Mouse (Mus musculus): ENCODE measurements around the gene Cenpl. TPM values are rescaled to one million over a fixed set of nuclear protein-coding genes. Genes with fewer than 3 reads are reported as not detected.

Cenpl gene
- total and polyA plus RNA-seq, 2 experiments = 1.5 to 9.5 TPM

DNA sequence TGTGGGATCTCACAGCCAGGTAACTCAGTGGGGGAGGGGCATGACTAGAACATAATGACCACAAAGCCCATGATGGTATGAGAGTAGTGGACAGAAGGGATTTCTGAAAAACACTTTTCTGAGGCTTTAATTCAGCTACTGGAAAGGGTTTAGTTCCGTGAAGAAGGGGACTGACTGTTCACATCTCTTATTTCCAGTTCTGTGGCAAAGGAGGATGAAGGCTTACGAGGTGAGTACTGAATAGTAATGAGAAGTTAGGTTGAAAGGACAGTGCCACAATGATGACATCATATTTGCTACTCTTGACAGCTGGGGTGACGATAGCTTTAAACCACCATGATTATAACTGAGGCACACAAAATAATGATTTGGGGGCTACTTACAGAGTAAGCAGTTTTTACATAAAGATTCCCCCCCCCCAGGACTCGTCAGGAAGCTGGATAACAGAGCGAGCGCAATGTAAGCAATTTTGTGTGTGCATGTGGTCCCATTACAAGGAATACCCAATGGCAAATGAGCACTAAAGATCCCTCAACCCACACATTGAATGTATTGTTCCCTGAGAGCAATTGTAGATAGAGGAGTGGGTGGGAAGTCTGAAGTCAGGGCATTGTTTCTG lies 34.6 kb upstream of the Cenpl start:
- 3% methylated on average over 6 of the region's 6 CpGs for WGBS
- Histone ChIP-seq H3K79me2 (ENCODE audit: control insufficient read depth, insufficient read depth, low read length) (no peaks in the 10 kb centered on the region), H3K27me3 (ENCODE audit: control insufficient read depth, insufficient read depth, low read length) (no peaks in the 10 kb centered on the region), H3K4me3 (ENCODE audit: insufficient read depth, low read depth, low read length) (peak overlapping the region; percentile 70), H3K9ac (ENCODE audit: low read depth, low read length) (peak overlapping the region; percentile 85), H3K4me1 (ENCODE audit: control insufficient read depth, insufficient read depth, low read length) (peaks cover 17% of the 10 kb centered on the region; the same call in 1 of the 2 replicates), H3K36me3 (ENCODE audit: control insufficient read depth, insufficient read depth, low read length) (peaks cover 33% of the 10 kb centered on the region), H3K27ac (replicated peaks; ENCODE audit: insufficient read depth, low read depth, low read length) (peak overlapping the region; percentile 83)
- DNase-seq (ENCODE audit: extremely low read depth, low read depth, low spot score) = peak; percentile 30
- TF ChIP-seq POLR2A (IDR thresholded peaks at IDR 0.05; ENCODE audit: extremely low read depth, insufficient read depth, low read length) (no peak), CTCF (IDR thresholded peaks at IDR 0.05; ENCODE audit: low read depth, low read length) (no peak)

DNA sequence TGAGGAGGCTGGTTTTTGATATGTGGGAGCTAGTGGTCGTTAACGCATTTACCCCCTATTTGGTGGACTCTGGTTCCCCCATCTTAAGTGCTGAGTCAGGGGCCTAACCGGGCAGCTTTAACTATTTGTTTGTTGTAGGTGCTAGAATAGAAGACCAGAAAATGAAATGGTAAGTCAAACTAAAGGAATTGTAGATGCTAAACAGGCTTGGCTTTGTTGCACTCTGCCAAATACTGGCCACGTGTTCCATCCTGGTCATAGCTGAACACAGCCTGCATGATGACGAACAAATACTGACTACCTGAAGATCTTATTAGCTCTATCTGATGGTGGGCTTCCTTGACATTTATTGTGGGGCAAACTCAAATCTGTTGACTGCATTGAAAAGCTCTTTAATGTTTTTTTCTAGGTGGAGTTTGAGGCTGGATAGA lies 34.1 kb upstream of the Cenpl start:
- Histone ChIP-seq H3K36me3 (ENCODE audit: control insufficient read depth, insufficient read depth, low read length) (peaks cover 33% of the 10 kb centered on the region), H3K79me2 (ENCODE audit: control insufficient read depth, insufficient read depth, low read length) (no peaks in the 10 kb centered on the region), H3K27me3 (ENCODE audit: control insufficient read depth, insufficient read depth, low read length) (no peaks in the 10 kb centered on the region), H3K4me3 (ENCODE audit: insufficient read depth, low read depth, low read length) (peak overlapping the region; percentile 70), H3K9ac (ENCODE audit: low read depth, low read length) (peak overlapping the region; percentile 85), H3K27ac (replicated peaks; ENCODE audit: insufficient read depth, low read depth, low read length) (peak overlapping the region; percentile 83; the same call in 1 of the 2 replicates), H3K4me1 (ENCODE audit: control insufficient read depth, insufficient read depth, low read length) (peaks cover 17% of the 10 kb centered on the region; the same call in 1 of the 2 replicates)
- no peak for TF ChIP-seq POLR2A (IDR thresholded peaks at IDR 0.05; ENCODE audit: extremely low read depth, insufficient read depth, low read length)
- no peak for TF ChIP-seq CTCF (IDR thresholded peaks at IDR 0.05; ENCODE audit: low read depth, low read length)
- DNase-seq (ENCODE audit: extremely low read depth, low read depth, low spot score) = peak; percentile 39
- 2% methylated on average over 5 of the region's 5 CpGs for WGBS

DNA sequence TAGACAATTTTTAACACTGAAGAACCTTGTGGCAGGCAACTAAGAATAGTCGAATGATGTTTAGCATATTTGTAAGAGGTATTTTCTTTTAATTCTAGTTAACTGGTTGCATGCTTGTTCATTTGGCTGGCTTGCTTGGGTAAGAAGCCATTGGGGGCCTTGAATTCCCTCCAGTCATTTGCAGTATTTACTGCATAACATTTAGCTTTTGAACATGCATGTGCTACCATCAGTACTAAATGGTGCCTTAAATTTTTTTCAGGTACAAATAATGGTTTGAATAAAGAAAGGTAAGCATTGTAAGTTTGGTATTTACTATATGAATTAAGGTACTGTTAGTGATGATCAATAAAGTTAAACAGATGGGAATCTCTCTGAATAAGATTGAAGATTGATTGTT lies 33.5 kb upstream of the Cenpl start:
- peaks cover 33% of the 10 kb centered on the region for H3K36me3 ChIP-seq (ENCODE audit: control insufficient read depth, insufficient read depth, low read length)
- peak overlapping the region; percentile 28; the same call in 1 of the 2 replicates for H3K4me3 ChIP-seq (ENCODE audit: insufficient read depth, low read depth, low read length)
- TF ChIP-seq CTCF (IDR thresholded peaks at IDR 0.05; ENCODE audit: low read depth, low read length) = no peak
- TF ChIP-seq POLR2A (IDR thresholded peaks at IDR 0.05; ENCODE audit: extremely low read depth, insufficient read depth, low read length) = no peak
- DNase-seq (ENCODE audit: extremely low read depth, low read depth, low spot score) = no peak
- H3K4me1 ChIP-seq (ENCODE audit: control insufficient read depth, insufficient read depth, low read length) = peaks cover 17% of the 10 kb centered on the region; the same call in 1 of the 2 replicates
- no peaks in the 10 kb centered on the region for H3K79me2 ChIP-seq (ENCODE audit: control insufficient read depth, insufficient read depth, low read length)
- no peak overlapping the region for H3K27ac ChIP-seq (replicated peaks; ENCODE audit: insufficient read depth, low read depth, low read length)
- no peaks in the 10 kb centered on the region for H3K27me3 ChIP-seq (ENCODE audit: control insufficient read depth, insufficient read depth, low read length)
- H3K9ac ChIP-seq (ENCODE audit: low read depth, low read length) = no peak overlapping the region
- 5% methylated on average over 1 of the region's 1 CpGs for WGBS

DNA sequence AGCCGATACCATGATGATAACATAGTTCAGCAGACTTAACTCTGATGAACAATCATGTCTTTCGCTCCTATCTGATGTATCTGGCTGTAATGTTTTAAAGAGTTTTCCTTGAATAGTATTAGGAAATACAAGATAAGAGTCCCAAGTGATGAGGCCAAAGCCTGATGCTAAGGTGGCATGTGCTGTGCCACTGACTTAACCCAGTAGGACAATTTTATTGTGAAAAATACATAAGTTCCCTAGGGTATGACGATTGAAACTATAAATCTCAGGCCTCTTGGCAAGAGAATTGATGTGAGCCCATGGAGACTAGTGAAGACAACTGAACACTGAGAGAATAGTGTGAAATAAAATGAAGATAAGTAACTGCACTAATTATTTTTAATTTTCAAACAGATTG lies 32.9 kb upstream of the Cenpl start:
- Histone ChIP-seq H3K9ac (ENCODE audit: low read depth, low read length) (no peak overlapping the region), H3K27ac (replicated peaks; ENCODE audit: insufficient read depth, low read depth, low read length) (no peak overlapping the region), H3K4me3 (ENCODE audit: insufficient read depth, low read depth, low read length) (no peak overlapping the region), H3K79me2 (ENCODE audit: control insufficient read depth, insufficient read depth, low read length) (no peaks in the 10 kb centered on the region), H3K4me1 (ENCODE audit: control insufficient read depth, insufficient read depth, low read length) (peaks cover 17% of the 10 kb centered on the region; the same call in 1 of the 2 replicates), H3K27me3 (ENCODE audit: control insufficient read depth, insufficient read depth, low read length) (no peaks in the 10 kb centered on the region), H3K36me3 (ENCODE audit: control insufficient read depth, insufficient read depth, low read length) (peaks cover 35% of the 10 kb centered on the region)
- DNase-seq (ENCODE audit: extremely low read depth, low read depth, low spot score) = no peak
- 40% methylated on average over 3 of the region's 3 CpGs for WGBS
- TF ChIP-seq CTCF (IDR thresholded peaks at IDR 0.05; ENCODE audit: low read depth, low read length) (no peak), POLR2A (IDR thresholded peaks at IDR 0.05; ENCODE audit: extremely low read depth, insufficient read depth, low read length) (no peak)

DNA sequence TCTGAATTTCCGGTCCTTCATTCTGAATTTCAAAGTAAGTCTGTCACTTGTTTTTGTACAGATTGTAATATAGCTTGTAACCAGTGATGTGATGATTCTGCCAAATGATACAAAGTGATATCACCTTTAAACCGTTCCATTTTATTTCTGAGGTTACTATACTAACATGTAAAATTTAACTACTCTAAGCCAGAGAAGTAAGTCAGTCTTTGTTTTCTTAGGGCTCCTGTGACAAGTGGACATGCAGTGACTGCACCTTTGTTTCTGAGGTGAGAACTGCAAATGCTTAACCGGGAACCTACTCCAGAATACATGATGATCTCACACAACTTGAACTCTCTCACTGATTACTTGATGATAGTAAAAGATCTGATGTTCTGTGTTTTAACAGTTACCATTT lies 32.5 kb upstream of the Cenpl start:
- H3K27me3 ChIP-seq (ENCODE audit: control insufficient read depth, insufficient read depth, low read length) = no peaks in the 10 kb centered on the region
- H3K36me3 ChIP-seq (ENCODE audit: control insufficient read depth, insufficient read depth, low read length) = peaks cover 35% of the 10 kb centered on the region
- H3K4me1 ChIP-seq (ENCODE audit: control insufficient read depth, insufficient read depth, low read length) = peaks cover 17% of the 10 kb centered on the region; the same call in 1 of the 2 replicates
- no peak for DNase-seq (ENCODE audit: extremely low read depth, low read depth, low spot score)
- TF ChIP-seq POLR2A (IDR thresholded peaks at IDR 0.05; ENCODE audit: extremely low read depth, insufficient read depth, low read length) = no peak
- no peak for TF ChIP-seq CTCF (IDR thresholded peaks at IDR 0.05; ENCODE audit: low read depth, low read length)
- 45% methylated on average over 3 of the region's 3 CpGs for WGBS
- no peak overlapping the region for H3K9ac ChIP-seq (ENCODE audit: low read depth, low read length)
- H3K27ac ChIP-seq (replicated peaks; ENCODE audit: insufficient read depth, low read depth, low read length) = no peak overlapping the region
- H3K4me3 ChIP-seq (ENCODE audit: insufficient read depth, low read depth, low read length) = no peak overlapping the region
- no peaks in the 10 kb centered on the region for H3K79me2 ChIP-seq (ENCODE audit: control insufficient read depth, insufficient read depth, low read length)
